19 mouse cellular contexts compared by ENCODE assay signal in genomic region chr2:172866356-172866755, GRCm38 (mm10).
A peak's percentile ranks its signal among the peaks of the same experiment; 100 is the strongest.
DNase-seq lines count a peak whose midpoint lies in the region; ATAC-seq and TF ChIP-seq lines count a peak whose summit lies in the region.
"Had no signal": no experiment of that assay in that cellular context is flagged by ENCODE, and none has a peak within 500 bp of the region (broad histone marks: within the 10 kb centered on the region; RNA-seq: fewer than 3 reads in every experiment).

No protein-coding gene starts in this region.

- no peak for ATAC-seq in intestine, embryonic 14.5 days (replicated peaks; ENCODE audit: low FRiP score, low TSS enrichment, low read depth)
- ATAC-seq in intestine, postnatal 0 days: no peak
- ATAC-seq in embryonic facial prominence, embryonic 14.5 days (ENCODE audit: low read depth): no peak
- ATAC-seq: CD4-positive, CD25-positive, alpha-beta regulatory T cell, adult 4 months had no signal

- peak overlapping the region; percentile 78 for H3K27ac ChIP-seq in heart, embryonic 10.5 days
- H3K27ac ChIP-seq in intestine, embryonic 14.5 days (ENCODE audit: low read depth): peak overlapping the region; percentile 88
- no peak overlapping the region for H3K27ac ChIP-seq in intestine, postnatal 0 days (ENCODE audit: low read depth, low read length)
- H3K27ac ChIP-seq in embryonic facial prominence, embryonic 14.5 days (replicated peaks; ENCODE audit: low read depth, low read length): 0 out of 2 replicates have a peak overlapping the region, but pooled peaks have one; percentile 65
- peak overlapping the region; percentile 58 for H3K27ac ChIP-seq in small intestine, adult 2 months (ENCODE audit: insufficient read depth, low read depth, low read length)
- H3K27ac ChIP-seq: heart, adult 2 months; hindbrain, embryonic 15.5 days had no signal

- H3K36me3 ChIP-seq in heart, embryonic 10.5 days: peaks cover 36% of the 10 kb centered on the region
- H3K36me3 ChIP-seq in intestine, embryonic 14.5 days (ENCODE audit: control insufficient read depth, insufficient read depth, low read length): no peaks in the 10 kb centered on the region
- H3K36me3 ChIP-seq in intestine, postnatal 0 days (ENCODE audit: control insufficient read depth, insufficient read depth): no peaks in the 10 kb centered on the region
- peaks cover 8% of the 10 kb centered on the region; the same call in 1 of the 2 replicates for H3K36me3 ChIP-seq in embryonic facial prominence, embryonic 14.5 days (ENCODE audit: control insufficient read depth, insufficient read depth, low read length)
- no peaks in the 10 kb centered on the region for H3K36me3 ChIP-seq in small intestine, adult 2 months (ENCODE audit: control insufficient read depth, insufficient read depth, low read length)
- H3K36me3 ChIP-seq: hindbrain, embryonic 15.5 days had no signal

- H3K27me3 ChIP-seq in heart, embryonic 10.5 days (ENCODE audit: insufficient read depth, poor library complexity, severe bottlenecking): no peaks in the 10 kb centered on the region
- no peaks in the 10 kb centered on the region for H3K27me3 ChIP-seq in intestine, embryonic 14.5 days (replicated peaks; ENCODE audit: control insufficient read depth, insufficient read depth, low read length)
- no peaks in the 10 kb centered on the region for H3K27me3 ChIP-seq in intestine, postnatal 0 days (replicated peaks; ENCODE audit: control insufficient read depth, insufficient read depth, low read length)
- no peaks in the 10 kb centered on the region for H3K27me3 ChIP-seq in embryonic facial prominence, embryonic 14.5 days (replicated peaks; ENCODE audit: control insufficient read depth, insufficient read depth, low read length)
- 0 out of 2 replicates have a peak, but pooled peaks cover 4% of the 10 kb centered on the region for H3K27me3 ChIP-seq in small intestine, adult 2 months (ENCODE audit: control insufficient read depth, insufficient read depth, low read length)
- H3K27me3 ChIP-seq: hindbrain, embryonic 15.5 days had no signal

- H3K9me3 ChIP-seq in heart, embryonic 10.5 days: no peaks in the 10 kb centered on the region
- 0 out of 2 replicates have a peak, but pooled peaks cover 3% of the 10 kb centered on the region for H3K9me3 ChIP-seq in intestine, embryonic 14.5 days (ENCODE audit: control insufficient read depth, low read length)
- no peaks in the 10 kb centered on the region for H3K9me3 ChIP-seq in intestine, postnatal 0 days (ENCODE audit: control insufficient read depth)
- H3K9me3 ChIP-seq in embryonic facial prominence, embryonic 14.5 days (ENCODE audit: control insufficient read depth, low read length): 0 out of 2 replicates have a peak, but pooled peaks cover 4% of the 10 kb centered on the region
- H3K9me3 ChIP-seq: hindbrain, embryonic 15.5 days had no signal

- no peak overlapping the region for H3K9ac ChIP-seq in intestine, embryonic 14.5 days (ENCODE audit: low read length)
- H3K9ac ChIP-seq in intestine, postnatal 0 days (ENCODE audit: low read depth, low read length): no peak overlapping the region
- H3K9ac ChIP-seq in embryonic facial prominence, embryonic 14.5 days (ENCODE audit: low read depth, low read length): no peak overlapping the region
- H3K9ac ChIP-seq: hindbrain, embryonic 15.5 days had no signal

- 57% methylated on average over 5 of the region's 5 CpGs for WGBS in heart, embryonic 10.5 days
- 74% methylated on average over 5 of the region's 5 CpGs for WGBS in intestine, embryonic 14.5 days
- 60% methylated on average over 5 of the region's 5 CpGs for WGBS in intestine, postnatal 0 days
- WGBS in embryonic facial prominence, embryonic 14.5 days: 73% methylated on average over 5 of the region's 5 CpGs
- 69% methylated on average over 5 of the region's 5 CpGs for WGBS in small intestine, adult 2 months

- TF ChIP-seq CTCF in intestine, postnatal 0 days (IDR thresholded peaks at IDR 0.05; ENCODE audit: low read depth): no peak
- no peak for TF ChIP-seq CTCF in small intestine, adult 2 months (IDR thresholded peaks at IDR 0.05; ENCODE audit: extremely low read depth, insufficient read length, insufficient replicate concordance, low read depth, low read length)

- H3K4me3 ChIP-seq in heart, embryonic 10.5 days: no peak overlapping the region
- no peak overlapping the region for H3K4me3 ChIP-seq in intestine, embryonic 14.5 days (ENCODE audit: low read depth, low read length)
- no peak overlapping the region for H3K4me3 ChIP-seq in intestine, postnatal 0 days (ENCODE audit: low read depth, low read length)
- H3K4me3 ChIP-seq in embryonic facial prominence, embryonic 14.5 days (ENCODE audit: low read depth, low read length): no peak overlapping the region
- H3K4me3 ChIP-seq in small intestine, adult 2 months (ENCODE audit: low read depth, low read length): no peak overlapping the region
- H3K4me3 ChIP-seq: heart, adult 2 months; hindbrain, embryonic 15.5 days had no signal

- DNase-seq in heart, embryonic 10.5 days (ENCODE audit: low spot score): no peak
- DNase-seq in heart, adult 8-10 months (ENCODE audit: low spot score): no peak
- DNase-seq in intestine, embryonic 14.5 days (ENCODE audit: low spot score): no peak
- DNase-seq in embryonic facial prominence, embryonic 14.5 days (ENCODE audit: low spot score): no peak
- no peak for DNase-seq in kidney, adult 9 months
- DNase-seq in embryo, embryonic 11 days: no peak
- DNase-seq: adrenal gland, adult 8-10 months; cerebellum, adult 11-12 months; heart, adult 2 months; kidney, adult 2 months; kidney, postnatal 4 days; right cerebral cortex, adult 18-20 months; spleen, adult 18-20 months; thymus, postnatal 25 days had no signal

- no peak for TF ChIP-seq POLR2A in small intestine, adult 2 months (IDR thresholded peaks at IDR 0.05; ENCODE audit: low read depth, low read length)

- peaks cover 70% of the 10 kb centered on the region for H3K4me1 ChIP-seq in heart, embryonic 10.5 days
- peaks cover 13% of the 10 kb centered on the region; the same call in 1 of the 2 replicates for H3K4me1 ChIP-seq in intestine, embryonic 14.5 days (replicated peaks; ENCODE audit: control insufficient read depth, insufficient read depth, low read length)
- H3K4me1 ChIP-seq in intestine, postnatal 0 days (replicated peaks; ENCODE audit: control insufficient read depth, insufficient read depth, low read length): no peaks in the 10 kb centered on the region; the same call in 1 of the 2 replicates
- peaks cover 27% of the 10 kb centered on the region; the same call in 1 of the 2 replicates for H3K4me1 ChIP-seq in embryonic facial prominence, embryonic 14.5 days (ENCODE audit: control insufficient read depth, insufficient read depth, low read length)
- H3K4me1 ChIP-seq in small intestine, adult 2 months (ENCODE audit: control insufficient read depth, insufficient read depth, insufficient read length, low read length): peaks cover 5% of the 10 kb centered on the region

- H3K4me2 ChIP-seq in intestine, embryonic 14.5 days (ENCODE audit: low read length): no peak overlapping the region
- no peak overlapping the region for H3K4me2 ChIP-seq in intestine, postnatal 0 days (replicated peaks; ENCODE audit: low read depth)
- no peak overlapping the region for H3K4me2 ChIP-seq in embryonic facial prominence, embryonic 14.5 days (ENCODE audit: low read depth, low read length)
- H3K4me2 ChIP-seq: hindbrain, embryonic 15.5 days; liver, embryonic 11.5 days had no signal
